Mouse (Mus musculus): ENCODE data around the gene Olfr48.

Gene Olfr48

DNA sequence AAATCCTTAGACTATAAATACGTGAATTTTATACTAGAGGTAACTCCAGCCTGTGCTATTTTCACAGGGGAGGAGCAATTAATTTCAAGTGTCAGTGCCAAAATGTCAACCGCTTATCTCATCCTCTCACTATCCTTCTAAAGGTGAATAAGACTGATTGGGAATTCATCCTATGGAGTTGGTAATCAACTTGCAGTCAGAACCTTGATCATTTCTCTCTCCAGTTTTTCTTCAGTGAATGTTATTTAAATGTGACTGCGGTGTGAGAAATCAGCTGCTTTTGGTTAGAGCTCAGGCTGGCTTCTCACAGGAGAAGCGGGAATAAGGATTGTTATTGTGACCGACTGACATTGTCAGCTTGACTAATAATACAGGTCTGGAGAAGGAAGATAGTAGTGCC lies at the start of gene Olfr48:
TSS of gene Olfr48 (minus strand) at position 101 of the 400 bp plus-strand sequence.
- no peak for DNase-seq

DNA sequence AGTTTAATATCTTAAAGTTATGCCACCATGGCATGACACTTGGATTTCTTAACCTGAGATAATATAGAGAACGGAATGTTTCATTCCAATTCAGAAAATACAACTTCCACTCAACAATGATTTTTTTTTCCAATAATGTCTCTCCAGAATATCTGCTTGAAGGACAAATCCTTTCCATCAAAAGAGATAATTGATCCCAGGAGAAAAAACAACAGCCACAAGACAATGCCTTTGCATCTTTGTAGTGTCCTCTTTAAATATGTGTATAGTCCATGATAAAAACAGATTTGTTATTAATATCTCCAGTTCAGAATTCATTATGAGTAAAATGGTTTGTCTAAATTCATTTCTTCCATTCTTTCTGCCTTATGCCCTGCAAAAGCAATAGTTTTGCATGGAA lies 30.1 kb upstream of the Olfr48 start, which contains the start of gene Olfr1257:
TSS of gene Olfr1257 (plus strand) at position 301 of the 400 bp plus-strand sequence.
- DNase-seq, result no peak

DNA sequence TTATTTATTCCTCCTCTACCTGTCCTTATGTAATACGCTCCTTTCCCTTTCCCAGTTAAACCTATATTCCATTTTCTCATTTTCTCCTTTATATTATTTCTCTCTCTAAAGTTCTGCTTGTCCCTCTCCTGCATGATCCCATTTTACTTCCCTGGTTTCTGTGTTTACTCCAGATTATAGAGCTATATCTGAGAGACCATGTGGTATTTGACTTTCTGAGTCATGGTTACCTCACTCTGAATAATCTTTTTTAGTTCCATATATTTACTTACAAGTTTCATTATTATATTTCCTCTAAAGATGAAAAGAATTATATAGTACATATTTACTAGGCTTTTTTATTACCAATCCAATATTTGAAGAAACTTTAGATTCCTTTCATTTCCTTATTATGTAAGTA lies 1.2 kb upstream of the Olfr48 start:
- no peak for DNase-seq

DNA sequence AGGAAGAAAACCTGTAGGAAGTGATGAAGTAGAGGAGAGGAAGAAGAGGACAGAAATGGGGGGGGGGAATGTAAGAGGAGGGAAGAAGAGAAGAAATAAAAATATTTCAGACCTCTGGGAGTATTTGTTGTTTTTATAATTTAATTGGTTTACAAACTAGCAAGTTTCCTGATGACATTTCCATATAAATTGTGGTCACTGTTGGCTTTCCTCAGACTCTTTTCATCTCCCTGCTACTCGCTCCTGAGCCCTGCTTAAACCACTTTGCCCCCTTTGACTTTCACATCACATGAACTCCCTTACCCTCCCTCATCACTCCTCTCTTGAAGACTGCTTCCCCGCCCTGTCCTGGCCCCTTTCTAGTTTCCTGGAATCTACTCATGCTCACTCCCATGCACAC lies 6.5 kb downstream of the Olfr48 start, which contains the start of gene Olfr1256:
TSS of gene Olfr1256 (minus strand) at position 101 of the 400 bp plus-strand sequence.
- no peak for DNase-seq

DNA sequence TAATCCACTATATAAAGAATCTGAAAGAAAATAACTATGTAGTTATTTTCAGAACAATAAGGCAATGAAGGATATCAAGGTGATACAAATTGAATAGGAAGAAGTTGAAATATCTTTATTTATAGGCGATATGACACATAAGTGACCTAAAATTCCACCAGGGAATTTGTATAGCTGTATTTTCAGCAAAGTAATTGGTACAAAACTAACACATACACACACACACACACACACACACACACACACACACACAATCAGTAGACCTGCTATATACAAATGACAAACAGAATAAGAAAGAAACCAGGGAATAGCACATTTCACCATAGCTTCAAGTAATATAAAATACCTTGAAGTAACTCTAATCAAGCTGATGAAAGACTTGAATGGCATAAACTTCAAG lies 27.8 kb downstream of the Olfr48 start:
- no peak for DNase-seq

DNA sequence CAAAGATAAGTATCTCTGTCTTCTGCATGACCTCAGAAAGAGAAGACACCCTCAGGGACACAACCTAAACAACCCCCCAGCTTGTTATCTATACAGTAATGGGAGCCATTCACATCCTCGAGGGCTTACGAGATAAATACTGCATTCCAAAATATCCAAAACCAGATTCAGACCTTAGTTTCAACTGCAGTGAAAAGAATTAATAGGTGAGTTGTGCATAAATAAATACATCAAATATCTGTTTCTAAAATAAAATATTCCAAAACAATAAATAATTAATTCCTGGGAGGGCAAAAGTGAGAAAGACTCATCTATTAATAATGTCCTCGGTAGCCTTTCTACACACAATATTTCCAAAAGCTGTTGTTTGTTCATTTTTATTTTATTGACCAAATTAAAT lies 36.3 kb downstream of the Olfr48 start, which contains the start of gene Olfr1255:
TSS of gene Olfr1255 (plus strand) at position 301 of the 400 bp plus-strand sequence.
- DNase-seq, result no peak

DNA sequence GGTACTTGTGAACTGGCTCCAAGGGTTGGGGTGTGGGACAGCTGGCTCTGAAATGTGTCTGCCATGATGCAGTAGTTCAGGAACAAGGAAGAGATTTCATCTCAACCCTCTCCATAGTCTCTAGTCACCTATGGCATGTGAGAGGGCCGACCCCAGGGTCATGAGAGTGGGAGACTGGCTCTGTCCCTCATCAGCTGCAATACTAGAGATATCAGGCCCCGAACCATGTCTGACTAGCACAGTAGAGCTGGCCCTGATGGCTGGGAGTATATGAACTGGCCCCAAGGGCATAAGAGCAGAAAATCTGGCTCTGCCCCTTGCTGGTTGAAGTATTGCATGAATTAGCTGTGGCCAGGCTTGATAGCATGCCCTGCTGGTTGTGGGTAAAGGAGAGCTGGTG lies 37.3 kb downstream of the Olfr48 start:
- DNase-seq, result no peak

DNA sequence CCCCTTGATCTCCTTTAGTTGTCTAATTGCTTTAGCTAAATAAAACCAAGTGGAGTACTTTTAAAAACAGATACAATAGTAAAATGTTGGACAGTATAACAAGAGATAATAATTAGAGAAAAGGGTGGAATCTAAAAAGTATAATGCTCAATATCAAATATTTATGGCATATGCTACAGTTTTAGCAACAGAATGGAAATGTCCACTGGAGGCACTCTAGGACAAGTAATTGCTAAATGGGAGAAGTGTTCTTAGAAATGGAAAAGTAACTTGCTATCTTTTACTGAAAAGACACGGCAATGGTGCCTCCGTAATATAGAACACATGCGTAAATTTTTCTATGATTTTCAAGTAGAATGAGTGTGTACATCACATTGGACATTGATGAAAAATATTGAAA lies 48.4 kb downstream of the Olfr48 start:
- DNase-seq, result no peak

DNA sequence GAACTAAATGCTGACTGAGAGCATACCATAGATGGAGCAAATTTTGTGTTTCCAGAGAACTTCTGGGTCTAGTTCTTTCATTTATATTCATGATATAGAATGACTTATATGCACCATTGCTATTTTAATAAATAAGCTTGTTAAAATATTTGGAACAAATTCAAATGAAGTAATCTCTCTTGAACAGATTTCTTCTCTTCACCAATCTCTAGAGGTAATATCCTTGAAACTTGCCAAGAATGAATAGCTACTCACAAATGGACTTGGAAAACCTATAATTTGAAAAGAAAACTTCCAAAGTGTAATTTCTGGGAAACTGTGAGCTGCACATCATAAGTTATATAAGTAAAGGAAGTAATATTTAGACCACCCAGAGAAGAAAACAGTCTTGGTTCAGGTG lies 54.5 kb downstream of the Olfr48 start, which contains the start of gene Olfr1254:
TSS of gene Olfr1254 (minus strand) at position 101 of the 400 bp plus-strand sequence.
- no peak for DNase-seq

Data from cerebellum, adult 8-10 months (tissue).